Mouse (Mus musculus) CH12F3 (cell line): Measurements from ENCODE around the gene Cd200.

Experiments
- in situ Hi-C: fragments of 300-500 bp; cut with MboI; formaldehyde crosslinking; loops from 2 replicates; pipeline ENCODE4 v1.14.3; 2020; ENCODE audit warnings: low sequenced_read_pairs

Gene Cd200

DNA sequence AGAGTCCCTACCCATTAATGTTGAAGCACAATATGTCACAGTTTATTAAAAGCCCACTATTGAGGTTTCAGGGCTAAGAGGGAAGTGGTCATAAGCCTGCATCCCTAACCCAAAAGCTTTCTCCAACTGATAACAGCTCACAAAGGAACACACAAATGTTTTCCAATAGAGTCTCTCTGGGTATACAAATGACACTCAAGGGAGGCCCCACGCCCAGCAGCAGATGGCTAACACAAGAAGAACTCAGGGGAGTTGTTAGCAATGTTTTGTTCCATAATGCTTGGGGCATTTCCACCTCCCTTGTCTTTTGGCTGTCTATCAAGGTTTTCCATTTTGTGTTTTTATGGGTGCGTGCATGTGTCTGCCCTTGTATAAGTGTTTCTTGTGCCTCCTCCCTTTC lies 64.0 kb downstream of the Cd200 start:
- in situ Hi-C loops, result no loop called here

DNA sequence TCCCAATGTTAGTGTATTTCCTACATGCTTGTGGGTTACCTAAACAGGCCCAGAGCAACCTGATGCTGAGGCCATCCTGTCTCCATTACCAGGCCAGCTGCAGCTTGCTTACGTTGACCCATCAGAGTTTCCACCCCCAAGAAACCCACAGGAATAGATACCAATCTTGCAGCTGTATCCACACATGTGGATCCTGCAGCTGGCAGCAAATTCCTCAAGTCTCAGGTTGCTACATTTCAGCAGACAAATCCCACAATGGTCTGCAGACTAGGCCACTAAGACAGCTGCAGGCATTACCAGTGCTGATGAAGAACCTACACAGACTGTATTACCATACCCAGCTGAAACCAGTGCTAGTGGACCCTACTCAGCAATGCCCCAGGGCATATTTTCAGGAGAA lies 72.4 kb downstream of the Cd200 start:
- in situ Hi-C loops, result no loop called here

DNA sequence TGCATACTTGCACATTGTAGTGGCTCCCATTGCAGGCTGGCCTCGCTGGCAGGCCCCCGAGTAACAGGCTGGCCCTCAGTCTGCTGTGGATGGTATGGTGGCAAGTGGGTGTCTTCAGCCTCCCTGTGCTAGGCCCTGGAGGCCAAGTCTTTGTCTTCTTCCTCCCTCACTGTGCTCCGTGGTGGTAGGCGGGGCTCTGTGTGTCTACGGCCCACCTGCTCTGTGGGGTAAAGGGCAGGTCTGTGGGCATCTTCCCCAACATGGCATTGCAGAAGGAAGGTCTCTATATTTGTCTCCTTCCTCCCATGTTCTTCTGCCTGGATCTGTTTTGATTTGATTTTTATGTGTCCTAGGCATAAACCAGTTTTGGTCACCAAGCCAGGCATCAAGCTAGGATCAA lies 74.0 kb downstream of the Cd200 start:
- in situ Hi-C loops, result no loop called here

DNA sequence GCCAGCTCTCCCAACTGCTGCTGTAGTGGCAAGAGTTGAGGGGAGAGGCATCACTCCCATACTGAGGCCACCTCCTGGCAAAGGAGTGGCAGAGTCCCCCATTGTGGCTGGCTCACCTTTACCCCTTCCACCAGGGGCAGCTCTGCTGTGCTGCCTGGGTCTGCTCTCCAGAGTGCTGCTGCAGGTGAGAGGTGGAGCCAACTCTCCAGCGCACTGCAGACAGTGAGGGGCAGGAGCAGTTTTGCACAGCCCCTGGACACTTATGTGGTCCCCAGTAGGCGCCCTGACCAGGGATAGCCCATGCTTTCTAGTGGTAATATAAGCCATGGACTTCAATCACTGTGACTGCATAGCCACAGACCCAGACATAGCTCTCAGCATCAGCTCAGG lies 74.5 kb downstream of the Cd200 start:
- in situ Hi-C loops, result no loop called here

DNA sequence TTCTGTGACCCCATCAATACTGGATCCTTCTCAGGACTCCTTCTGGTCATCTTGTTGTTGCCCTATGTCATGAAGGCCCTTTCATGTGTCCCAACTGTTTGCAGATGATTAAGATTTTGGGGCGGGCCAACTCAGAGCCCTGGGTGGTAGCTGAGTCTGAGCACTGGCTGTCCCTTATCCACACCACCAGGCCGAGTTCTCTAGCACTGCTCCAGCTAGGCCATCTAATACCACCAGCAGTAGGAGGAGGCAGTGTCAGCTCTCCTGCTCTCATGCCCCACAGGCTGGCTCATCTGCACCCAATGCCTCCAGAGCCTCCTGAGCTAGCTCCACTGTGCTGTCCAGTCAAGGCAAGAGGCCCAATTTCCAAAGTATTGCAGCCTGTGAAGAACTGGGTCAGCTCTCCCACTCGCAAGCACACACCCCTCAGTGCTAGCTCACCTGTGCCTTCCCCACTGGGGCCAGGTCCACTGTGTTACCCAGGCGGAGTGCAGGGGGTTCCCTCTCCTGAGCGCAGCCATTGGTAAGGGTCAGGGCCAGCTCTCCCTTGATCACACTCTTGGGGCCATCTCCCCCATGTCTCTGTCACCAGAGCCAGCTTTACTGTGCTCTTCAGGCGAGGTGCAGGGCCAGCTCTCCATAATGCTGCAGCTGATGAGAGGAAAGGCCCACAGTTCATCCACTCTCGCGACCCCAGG lies 75.0 kb downstream of the Cd200 start:
- in situ Hi-C loops, result no loop called here

DNA sequence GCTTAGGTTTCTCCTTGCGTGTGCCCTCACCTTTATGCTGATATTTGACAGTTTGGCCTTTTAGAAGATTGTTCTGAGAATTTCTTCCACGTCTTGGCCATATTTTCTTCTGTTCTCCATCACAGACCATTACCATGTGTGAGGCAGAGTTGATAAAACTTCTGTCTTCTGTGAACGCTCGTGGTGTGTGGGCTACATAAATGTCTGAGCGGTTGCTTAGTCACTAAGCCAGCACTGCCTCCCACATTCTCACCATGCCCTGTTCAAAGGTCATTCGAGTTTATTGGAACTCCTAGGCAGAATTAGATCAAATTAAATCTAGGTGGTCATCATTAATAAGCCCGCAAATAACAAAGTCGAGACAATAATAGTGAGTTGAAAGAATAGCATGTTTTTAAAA lies 76.3 kb downstream of the Cd200 start:
- in situ Hi-C loops, result no loop called here
